8 mouse cellular contexts compared by ENCODE assay signal in genomic region chr4:63508232-63508631, GRCm38 (mm10). TPM values are rescaled to one million over a fixed set of nuclear protein-coding genes. Genes with fewer than 3 reads are reported as not detected.
DNase-seq lines count a peak whose midpoint lies in the region; ATAC-seq and TF ChIP-seq lines count a peak whose summit lies in the region.

No protein-coding gene starts in this region.

- no peaks in the 10 kb centered on the region for H3K27me3 ChIP-seq in MEL (ENCODE audit: control insufficient read depth in 1 of 2, insufficient read depth in 2 of 2, low read length in 2 of 2)
- no peaks in the 10 kb centered on the region for H3K27me3 ChIP-seq in cerebellum, adult 2 months (ENCODE audit: control insufficient read depth, insufficient read depth, low read length)
- H3K27me3 ChIP-seq in lung, embryonic 14.5 days (ENCODE audit: insufficient read depth, low read length) = no peaks in the 10 kb centered on the region

- no peaks in the 10 kb centered on the region for H3K36me3 ChIP-seq in MEL (ENCODE audit: control insufficient read depth in 1 of 2, insufficient read depth in 2 of 2, low read length in 2 of 2)
- no peaks in the 10 kb centered on the region for H3K36me3 ChIP-seq in lung, embryonic 14.5 days (ENCODE audit: insufficient read depth)

- TF ChIP-seq RAD21 in MEL (IDR thresholded peaks at IDR 0.05; ENCODE audit: low read depth, low read length) = peak; percentile 51

- no peaks in the 10 kb centered on the region for H3K9me3 ChIP-seq in MEL (replicated peaks; ENCODE audit: insufficient read depth, low read length)
- no peaks in the 10 kb centered on the region for H3K9me3 ChIP-seq in lung, embryonic 14.5 days (ENCODE audit: low read depth, low read length)

- peak in 2 of 3 experiments; percentile 42 to 68; a peak in 5 of 6 replicates for TF ChIP-seq CTCF in MEL (IDR thresholded peaks at IDR 0.05 in 2 of 3, conservative IDR thresholded peaks at IDR 0.05 in 1 of 3; ENCODE audit: control insufficient read depth in 1 of 3, insufficient read depth in 1 of 3, low read depth in 2 of 3, low read length in 3 of 3, poor library complexity in 1 of 3, severe bottlenecking in 1 of 3)
- TF ChIP-seq CTCF in cerebellum, adult 2 months (IDR thresholded peaks at IDR 0.05; ENCODE audit: borderline replicate concordance, insufficient read depth, low read depth, low read length) = peak; percentile 65
- peak; percentile 73 for TF ChIP-seq CTCF in lung, embryonic 14.5 days (IDR thresholded peaks at IDR 0.05; ENCODE audit: low read depth)

- DNase-seq in 416B (ENCODE audit: low read depth) (peak; percentile 58), MEL (ENCODE audit: low read depth, low spot score) (peak; percentile 45)
- peak; percentile 50 to 66 for DNase-seq in cerebellum, adult 2 months
- DNase-seq in kidney, postnatal 25 days = peak; percentile 80 to 92
- DNase-seq in lung, embryonic 14.5 days = peak; percentile 83
- DNase-seq in right cerebral cortex, adult 2 months (ENCODE audit: low spot score in 2 of 2) = peak; percentile 69 to 75
- peak; percentile 26 for DNase-seq in urinary bladder, postnatal 10 days (ENCODE audit: low spot score)

- no peak overlapping the region for H3K9ac ChIP-seq in MEL (ENCODE audit: control insufficient read depth, low read depth, low read length, poor library complexity, severe bottlenecking)
- no peak overlapping the region for H3K9ac ChIP-seq in lung, embryonic 14.5 days

- TF ChIP-seq POLR2A in MEL (IDR thresholded peaks at IDR 0.05; ENCODE audit: control insufficient read depth in 1 of 2, insufficient read depth in 1 of 2, low read depth in 1 of 2, low read length in 2 of 2, poor library complexity in 1 of 2) = no peak
- no peak for TF ChIP-seq POLR2A in cerebellum, adult 2 months (IDR thresholded peaks at IDR 0.05; ENCODE audit: borderline replicate concordance, insufficient read depth, low read length)

- no peaks in the 10 kb centered on the region for H3K79me2 ChIP-seq in MEL (ENCODE audit: control insufficient read depth, insufficient read depth, low read length, poor library complexity)

- ATAC-seq in frontal cortex, adult (ENCODE audit: low TSS enrichment) = peak; percentile 76
- peak; percentile 47; the same call in 1 of the 2 replicates for ATAC-seq in lung, embryonic 14.5 days (ENCODE audit: insufficient read depth)

- no peak overlapping the region for H3K27ac ChIP-seq in MEL (ENCODE audit: control insufficient read depth, low read depth, low read length)
- H3K27ac ChIP-seq in cerebellum, adult 2 months (ENCODE audit: insufficient read depth, low read length) = no peak overlapping the region
- no peak overlapping the region for H3K27ac ChIP-seq in lung, embryonic 14.5 days (ENCODE audit: low read depth)

- H3K4me1 ChIP-seq in MEL (ENCODE audit: control insufficient read depth in 1 of 2, insufficient read depth in 2 of 2, low read length in 2 of 2) = no peaks in the 10 kb centered on the region
- no peaks in the 10 kb centered on the region for H3K4me1 ChIP-seq in cerebellum, adult 2 months (ENCODE audit: control insufficient read depth, insufficient read depth, low read length)
- no peaks in the 10 kb centered on the region for H3K4me1 ChIP-seq in lung, embryonic 14.5 days (ENCODE audit: insufficient read depth)

- H3K4me2 ChIP-seq in lung, embryonic 14.5 days = no peak overlapping the region

- no peak overlapping the region for H3K4me3 ChIP-seq in MEL (ENCODE audit: control insufficient read depth in 1 of 2, insufficient read depth in 1 of 2, low read depth in 2 of 2, low read length in 2 of 2)
- no peak overlapping the region for H3K4me3 ChIP-seq in cerebellum, adult 2 months (replicated peaks; ENCODE audit: insufficient read depth, low read depth, low read length)
- no peak overlapping the region for H3K4me3 ChIP-seq in lung, embryonic 14.5 days (ENCODE audit: low read depth, low read length)

- TF ChIP-seq EP300 in MEL (IDR thresholded peaks at IDR 0.05; ENCODE audit: low read depth in 1 of 2, low read length in 2 of 2) = no peak

- 16% methylated on average over 4 of the region's 4 CpGs for WGBS in cerebellum, adult 2 months
- WGBS in lung, embryonic 14.5 days = 25% methylated on average over 3 of the region's 4 CpGs

TF ChIP-seq in MEL, 35 proteins besides CTCF, POLR2A, EP300 and RAD21:
- peak; percentile 61 for TF ChIP-seq SMC3 (IDR thresholded peaks at IDR 0.05; ENCODE audit: low read depth, low read length)
- no peak for TF ChIP-seq USF2 (IDR thresholded peaks at IDR 0.05; ENCODE audit: borderline replicate concordance in 1 of 2, insufficient read depth in 1 of 2, low read depth in 1 of 2, low read length in 2 of 2)
- TF ChIP-seq ZC3H11A (IDR thresholded peaks at IDR 0.05; ENCODE audit: low read depth, low read length) = 0 out of 2 replicates have a peak, but pooled peaks have one; percentile 31

RNA-seq across cellular contexts. Expression of gene Whrn, which starts 12.4 kb away (rescaled TPM):
- not detected in 2 replicates for total RNA-seq in MEL (2012; rRNA removed)
- not detected for polyA plus RNA-seq in MEL (2012; ENCODE audit: insufficient read depth in 1 of 2, insufficient read length in 2 of 2, low read depth in 1 of 2, low replicate concordance in 2 of 2, missing spikeins in 1 of 2)
- 91.9 and 101 TPM in 2 replicates for polyA plus RNA-seq in cerebellum, adult 2 months (2012; rRNA removed)
- 4.5 and 4.7 TPM in 2 replicates for polyA plus RNA-seq in lung, embryonic 14.5 days (2014; fragmentation: Nextera tagmentation; extraction: Ambion mirVana)

RNA-seq across cellular contexts. Expression of gene Atp6v1g1, which starts 36.3 kb away (rescaled TPM):
- 146 and 164 TPM in 2 replicates for total RNA-seq in MEL (2012; rRNA removed)
- 100 to 1,000 TPM in 1 of 2 experiments, not detected in 1; 122 TPM for polyA plus RNA-seq in MEL (2012; ENCODE audit: insufficient read depth in 1 of 2, insufficient read length in 2 of 2, low read depth in 1 of 2, low replicate concordance in 2 of 2, missing spikeins in 1 of 2)
- 148 and 154 TPM in 2 replicates for polyA plus RNA-seq in cerebellum, adult 2 months (2012; rRNA removed)
- 228 and 231 TPM in 2 replicates for polyA plus RNA-seq in lung, embryonic 14.5 days (2014; fragmentation: Nextera tagmentation; extraction: Ambion mirVana)

RNA-seq across cellular contexts. Expression of gene Tmem268, which starts 50.3 kb away (rescaled TPM):
- 6.9 and 8.1 TPM in 2 replicates for total RNA-seq in MEL (2012; rRNA removed)
- polyA plus RNA-seq in MEL (2012; ENCODE audit: insufficient read depth in 1 of 2, insufficient read length in 2 of 2, low read depth in 1 of 2, low replicate concordance in 2 of 2, missing spikeins in 1 of 2) = 10 to 100 TPM in 1 of 2 experiments, not detected in 1; 11.3 TPM
- polyA plus RNA-seq in cerebellum, adult 2 months (2012; rRNA removed) = 11.8 and 12.3 TPM in 2 replicates
- 8.2 and 8.5 TPM in 2 replicates for polyA plus RNA-seq in lung, embryonic 14.5 days (2014; fragmentation: Nextera tagmentation; extraction: Ambion mirVana)

Comparison
In these comparisons a context has a peak if more than half of its experiments do, and no peak if none do; other contexts are left out.
1. DNase-seq: peak in every context shown above with its lines; median percentile 86 in kidney, postnatal 25 days; 83 in lung, embryonic 14.5 days; 72 in right cerebral cortex, adult 2 months; 58 in 416B; 58 in cerebellum, adult 2 months; 45 in MEL; 26 in urinary bladder, postnatal 10 days.
2. RNA of gene Whrn, which starts 12.4 kb away (polyA plus RNA-seq): 91.9 to 101 TPM in cerebellum, adult 2 months; 4.5 to 4.7 TPM in lung, embryonic 14.5 days and not detected in MEL; every median in the first group is over 10 times any median in the second.
3. Peak in every context shown above with its lines, with median percentiles within 50 percentile points of each other: CTCF ChIP-seq.